Mouse (Mus musculus) telencephalon, adult 2 months (tissue): Measurements from ENCODE around the gene Col17a1.

ENCODE experiments used
- DNase-seq: peaks from one replicate; pipeline ENCODE4 v3.0.0-alpha.2; 2011; ENCODE audit warnings: low read depth, low spot score

The Col17a1 gene

GRCm38 (mm10) chr19:47691994-47692393 is at the start of gene Col17a1:
Col17a1 (minus strand) TSS chr19:47692094.
- no peak for DNase-seq

DNA sequence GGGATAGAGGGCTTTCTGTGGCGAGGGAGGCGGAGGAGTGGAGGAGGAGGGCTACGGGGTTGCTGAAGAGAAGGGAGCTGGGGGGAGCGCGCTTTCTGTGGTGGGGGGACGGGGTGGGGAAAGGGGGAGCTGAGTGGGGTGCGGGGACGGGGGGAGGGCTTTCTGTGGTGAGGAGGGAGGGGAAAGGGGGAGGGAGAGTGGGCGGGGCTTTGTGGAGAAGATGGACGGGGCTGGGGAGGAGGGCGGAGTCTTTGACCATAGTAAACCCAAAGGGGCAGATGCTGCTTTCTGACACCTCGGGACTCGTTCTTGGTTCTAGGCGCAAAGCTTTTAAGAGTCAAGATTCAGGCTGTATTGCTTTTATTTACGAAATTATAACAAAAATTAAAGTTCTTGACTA is 40.0 kb upstream of the Col17a1 start:
- peak; percentile 50 for DNase-seq

GRCm38 (mm10) chr19:47731071-47731881 is 39.4 kb upstream of the Col17a1 start, which contains the start of gene Sfr1:
Sfr1 (plus strand) TSS chr19:47731682.
- peak; percentile 92 for DNase-seq

- DNase-seq = peak; percentile 86
These were observed 38.8 kb upstream of the Col17a1 start for GRCm38 (mm10) chr19:47730691-47731070.

DNA sequence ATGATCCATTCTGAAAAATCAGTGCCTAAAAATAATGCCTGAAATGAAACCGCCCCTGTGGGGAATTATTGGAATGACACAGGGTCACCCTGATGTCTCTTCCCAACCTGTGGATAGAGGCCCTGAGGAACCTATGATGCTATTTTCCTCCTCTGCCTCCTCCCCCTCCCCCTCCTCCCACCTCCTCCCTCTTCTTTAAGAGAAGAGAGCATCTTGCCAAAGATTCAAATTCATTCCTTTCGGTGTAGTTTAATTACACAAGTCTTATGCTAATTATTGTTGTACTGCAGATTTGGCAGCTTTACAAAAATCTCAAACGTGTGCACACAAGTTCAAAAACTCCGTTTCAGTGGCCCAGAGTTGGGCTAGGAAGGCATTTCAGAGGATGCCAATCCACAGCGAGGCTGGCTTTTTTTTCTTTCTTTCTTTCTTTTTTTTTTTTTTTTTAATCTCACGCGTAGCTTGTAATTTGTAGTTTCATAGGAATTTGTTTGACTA is 33.8 kb upstream of the Col17a1 start:
- no peak for DNase-seq

- no peak for DNase-seq
These were observed 33.0 kb upstream of the Col17a1 start for GRCm38 (mm10) chr19:47724903-47725302.

GRCm38 (mm10) chr19:47722471-47722870 is 30.6 kb upstream of the Col17a1 start:
- no peak for DNase-seq

GRCm38 (mm10) chr19:47719147-47719546 is 27.3 kb upstream of the Col17a1 start:
- DNase-seq = no peak

DNA sequence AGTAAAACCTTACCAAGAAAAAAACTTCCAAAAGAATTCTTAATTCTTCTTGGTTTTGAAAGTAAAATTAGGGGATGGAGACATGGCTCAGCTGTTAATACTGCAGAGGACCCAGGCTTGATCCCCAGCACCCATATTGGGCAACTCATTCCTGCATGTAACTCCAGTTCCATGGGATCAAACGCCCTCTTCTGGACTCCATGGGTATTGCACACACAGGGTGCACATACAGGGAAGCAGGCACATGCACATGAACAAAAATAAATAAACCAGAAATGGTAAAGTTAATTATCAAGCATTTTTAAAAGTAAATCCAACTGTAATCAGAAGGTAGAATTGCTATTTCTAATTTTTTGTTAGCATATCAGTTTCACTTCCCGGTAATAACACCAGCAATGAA is 24.2 kb upstream of the Col17a1 start:
- DNase-seq = no peak

GRCm38 (mm10) chr19:47713457-47713856 is 21.6 kb upstream of the Col17a1 start:
- no peak for DNase-seq

- no peak for DNase-seq
These were observed 18.5 kb upstream of the Col17a1 start for GRCm38 (mm10) chr19:47710376-47710775.

- DNase-seq = no peak
These were observed 13.9 kb upstream of the Col17a1 start for GRCm38 (mm10) chr19:47705772-47706309.

DNA sequence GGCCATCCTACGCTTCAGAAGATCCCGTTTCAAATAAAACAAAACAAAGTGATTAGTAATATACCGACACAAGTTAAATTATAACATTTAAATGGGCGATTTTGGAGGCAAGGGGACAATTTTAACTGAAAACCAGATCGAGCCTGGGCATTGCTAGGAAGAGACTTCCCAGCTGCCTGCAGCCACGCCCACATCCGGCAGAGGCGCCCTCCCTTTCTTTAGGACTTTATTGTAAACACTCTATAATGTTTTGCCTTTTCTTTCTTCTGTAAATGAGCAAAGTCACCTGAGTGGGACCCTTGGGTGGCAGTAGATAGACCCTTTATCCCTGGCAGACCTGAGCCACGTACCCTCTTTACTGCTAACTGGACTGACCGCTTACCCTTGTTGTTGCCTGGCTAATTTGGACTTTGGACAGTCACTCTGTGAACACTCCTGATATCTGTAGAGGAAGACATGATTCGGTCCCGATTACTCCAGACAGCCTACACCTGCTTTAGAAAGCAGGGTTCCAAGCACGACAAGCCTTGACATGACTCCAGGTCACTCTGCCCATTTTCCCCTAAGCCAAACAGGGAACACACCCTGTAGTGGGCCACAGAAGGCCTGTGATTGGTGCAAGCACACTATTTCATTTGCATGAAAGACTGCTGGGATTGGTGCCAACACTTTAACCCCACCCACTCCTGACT is 13.3 kb upstream of the Col17a1 start:
- DNase-seq = no peak

DNA sequence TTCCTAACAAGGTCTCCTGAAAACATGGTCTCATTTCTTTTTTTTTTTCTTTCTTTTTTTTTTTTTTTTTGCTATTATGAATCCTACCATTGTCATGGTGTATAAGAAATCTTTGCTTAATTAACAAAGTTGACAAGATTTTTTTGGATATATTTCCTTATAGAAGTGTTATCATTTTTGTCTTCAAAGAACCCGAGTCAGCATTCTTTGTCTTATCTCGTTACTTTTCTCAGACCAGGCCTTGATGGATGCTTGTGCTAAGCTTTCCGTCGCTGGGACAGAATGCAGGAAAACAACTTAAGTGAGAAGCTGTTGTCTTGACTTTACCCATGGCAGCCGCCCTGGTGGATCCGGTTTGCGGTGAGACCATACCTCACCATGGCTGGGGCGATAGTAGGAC is 8.6 kb upstream of the Col17a1 start:
- no peak for DNase-seq

- DNase-seq = no peak
These were observed 7.8 kb upstream of the Col17a1 start for GRCm38 (mm10) chr19:47699743-47700142.

DNA sequence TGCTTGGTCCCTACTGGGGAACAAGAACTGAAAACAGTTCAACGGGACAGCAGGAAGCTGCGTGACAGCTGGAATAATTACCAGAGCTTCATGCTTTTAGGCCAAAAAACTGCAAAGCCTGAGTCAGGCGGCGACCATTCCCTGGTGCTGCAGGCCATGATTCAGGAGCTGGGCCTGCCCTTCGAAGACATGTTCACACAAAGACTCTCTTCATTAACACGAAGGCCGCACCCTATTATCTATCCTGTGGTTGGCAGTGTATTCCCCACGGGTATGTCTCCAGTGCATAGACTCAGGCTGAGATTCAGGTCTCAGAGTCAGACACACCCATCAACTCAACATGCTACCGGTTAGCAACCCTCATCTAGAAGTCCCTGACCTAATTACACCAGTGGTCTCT is 6.4 kb upstream of the Col17a1 start:
- DNase-seq = no peak

GRCm38 (mm10) chr19:47697067-47697466 is 5.2 kb upstream of the Col17a1 start:
- DNase-seq = no peak

DNA sequence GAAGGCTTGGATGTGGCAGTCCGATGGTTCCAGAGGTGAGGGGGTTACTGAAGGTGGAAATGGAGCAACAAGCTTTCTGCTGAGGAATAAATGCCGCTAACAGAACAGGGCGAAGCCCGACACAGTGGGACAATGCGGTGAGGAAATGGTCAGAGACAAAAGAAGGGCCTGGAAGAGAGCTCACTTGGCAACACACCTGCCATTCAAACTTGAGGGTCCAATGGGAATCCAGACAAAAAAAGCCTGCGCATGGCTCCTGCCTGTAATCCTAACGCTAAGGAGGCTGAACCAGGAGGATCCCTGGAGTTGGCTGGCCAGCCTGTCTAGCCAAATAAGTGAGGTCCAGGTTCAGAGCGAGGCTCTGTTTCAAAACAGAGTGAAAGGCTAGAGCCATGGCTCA is 4.5 kb upstream of the Col17a1 start:
- no peak for DNase-seq

- DNase-seq = no peak
These were observed 3.8 kb upstream of the Col17a1 start for GRCm38 (mm10) chr19:47695725-47696124.

DNA sequence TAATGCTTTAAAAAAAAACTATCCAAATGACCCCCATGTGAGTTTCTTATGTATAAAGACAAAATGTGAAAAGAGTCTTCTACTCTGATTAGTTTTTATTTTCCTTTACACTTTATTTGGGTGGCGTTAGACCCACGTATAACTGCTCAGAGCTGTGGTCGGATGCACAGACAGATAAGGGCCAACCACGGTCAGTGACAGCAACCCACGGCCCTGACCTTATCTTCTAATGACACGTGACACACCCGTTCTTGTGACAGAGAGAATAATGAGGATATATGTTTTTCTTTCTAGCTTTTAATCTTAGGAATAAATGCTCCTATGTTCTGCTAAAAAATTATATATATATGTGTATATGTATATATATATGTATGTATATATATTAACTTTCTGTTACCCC is 2.3 kb downstream of the Col17a1 start:
- DNase-seq = no peak

GRCm38 (mm10) chr19:47678675-47679074 is 13.2 kb downstream of the Col17a1 start:
- peak; percentile 80 for DNase-seq

DNA sequence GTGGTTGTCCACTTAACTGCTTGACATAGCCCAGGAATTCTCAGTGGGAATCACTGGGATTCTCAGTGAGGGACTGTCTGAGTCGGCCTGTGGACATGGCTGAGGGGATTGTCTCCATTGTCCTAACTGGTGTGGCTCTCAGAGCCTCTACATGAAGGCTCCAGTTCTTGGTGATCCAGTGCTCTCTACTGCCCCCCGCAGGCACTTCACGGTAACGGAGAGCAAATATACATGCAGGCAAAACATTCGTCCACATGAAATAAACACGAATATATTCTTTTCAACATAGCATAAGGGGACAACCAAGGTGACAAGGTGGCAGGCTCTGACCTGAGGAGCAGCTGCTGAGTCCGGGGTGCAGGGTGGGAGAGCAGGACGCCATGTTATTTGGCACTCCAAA is 17.5 kb downstream of the Col17a1 start:
- DNase-seq = no peak

- DNase-seq = no peak
These were observed 23.5 kb downstream of the Col17a1 start for GRCm38 (mm10) chr19:47668399-47668798.
